Mouse (Mus musculus): Measurements from ENCODE around the gene Cd79a. TPM values are rescaled to one million over a fixed set of nuclear protein-coding genes. Genes with fewer than 3 reads are reported as not detected.

Cd79a gene
- 1 to 10 TPM in 1 of 4 experiments, under 1 TPM in 3; 0.35 to 2.1 (median 0.66) TPM for total RNA-seq (2022)

DNA sequence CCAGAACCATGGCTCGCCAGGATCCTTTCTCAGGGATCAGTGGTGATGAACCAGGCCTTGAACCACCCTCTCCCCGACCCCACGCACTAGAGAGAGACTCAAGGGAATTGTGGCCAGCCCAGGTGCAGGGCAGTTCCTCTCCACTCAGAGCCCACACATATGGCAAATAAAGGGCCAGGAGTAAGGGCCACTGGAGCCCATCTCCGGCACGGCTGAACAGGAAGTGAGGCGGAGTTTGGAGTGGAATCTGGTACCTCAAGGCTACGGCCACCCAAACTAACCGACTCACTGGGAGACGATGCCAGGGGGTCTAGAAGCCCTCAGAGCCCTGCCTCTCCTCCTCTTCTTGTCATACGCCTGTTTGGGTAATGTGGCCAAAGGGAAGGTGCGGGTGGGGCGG is at the start of gene Cd79a:
Cd79a (plus strand) TSS at position 158 of the 400 bp plus-strand sequence.
- no peak for DNase-seq (ENCODE audit: low spot score)

DNA sequence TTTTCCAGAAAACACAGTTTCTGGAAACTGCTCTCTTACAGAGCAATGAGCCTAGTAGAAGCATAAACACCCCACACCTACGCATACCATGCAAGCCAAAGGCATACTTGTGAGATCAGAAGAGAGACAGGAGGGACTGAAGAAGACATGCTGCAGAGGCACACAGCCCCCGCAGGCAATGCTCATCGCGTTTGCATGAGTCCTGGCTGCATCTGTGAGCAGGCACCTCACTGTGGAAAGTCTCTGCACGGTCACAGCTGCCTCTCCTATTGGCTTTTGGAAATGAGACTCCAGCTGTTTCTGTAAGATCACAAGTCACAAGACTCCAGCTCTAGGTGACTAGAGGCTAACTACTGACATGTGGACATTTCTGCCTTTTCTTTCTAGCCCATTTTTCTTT is 47.0 kb upstream of the Cd79a start:
- no peak for DNase-seq (ENCODE audit: low spot score)

DNA sequence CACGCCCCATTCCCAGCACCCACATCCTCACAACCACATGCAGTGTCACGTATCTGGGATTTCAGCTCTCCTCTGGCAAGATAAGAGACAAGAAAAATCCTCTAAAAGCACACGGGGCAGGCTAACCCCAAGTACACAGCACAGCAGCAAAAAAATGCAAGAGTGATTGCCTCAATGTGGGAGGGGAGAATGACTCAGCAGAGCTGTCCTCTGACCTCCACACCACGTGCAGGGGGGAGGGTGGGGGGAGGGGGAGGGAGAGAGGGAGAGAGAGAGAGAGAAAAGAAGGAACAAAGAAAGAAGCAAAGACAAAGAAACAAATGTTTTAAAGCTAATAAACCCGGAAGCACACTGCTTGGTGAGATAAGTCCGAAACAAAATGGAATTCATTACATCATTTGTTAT is 46.3 kb upstream of the Cd79a start:
- no peak for DNase-seq (ENCODE audit: low spot score)

DNA sequence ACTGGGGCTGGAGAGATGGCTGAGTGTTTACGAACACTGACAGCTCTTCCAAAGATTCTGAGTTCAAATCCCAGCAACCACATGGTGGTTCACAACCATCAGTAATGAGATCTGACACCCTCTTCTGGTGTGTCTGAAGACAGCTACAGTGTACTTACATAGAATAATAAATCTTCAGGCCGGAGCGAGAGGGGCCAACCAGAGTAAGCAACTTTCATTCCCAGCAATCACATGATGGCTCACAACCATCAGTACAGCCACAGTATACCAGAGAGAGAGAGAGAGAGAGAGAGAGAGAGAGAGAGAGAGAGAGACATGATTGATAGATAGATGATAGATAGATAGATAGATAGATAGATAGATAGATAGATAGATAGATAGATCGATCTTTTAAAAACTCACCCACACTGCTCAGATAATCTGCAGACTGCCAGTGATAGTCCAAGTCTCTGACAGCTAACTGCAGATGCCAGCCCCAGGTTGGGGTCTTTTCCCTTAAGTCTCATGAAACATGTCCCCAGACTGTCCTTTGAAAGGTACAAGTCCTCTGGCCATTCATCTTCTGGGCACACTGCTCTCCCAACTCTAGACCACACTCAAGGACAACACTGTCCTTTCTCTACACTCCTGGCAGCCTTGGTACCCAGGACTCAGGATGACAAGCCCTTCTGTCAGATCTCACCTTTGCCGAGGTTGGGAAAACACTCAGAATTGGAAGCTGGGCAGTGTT is 45.4 kb upstream of the Cd79a start:
- DNase-seq (ENCODE audit: low spot score) = no peak

DNA sequence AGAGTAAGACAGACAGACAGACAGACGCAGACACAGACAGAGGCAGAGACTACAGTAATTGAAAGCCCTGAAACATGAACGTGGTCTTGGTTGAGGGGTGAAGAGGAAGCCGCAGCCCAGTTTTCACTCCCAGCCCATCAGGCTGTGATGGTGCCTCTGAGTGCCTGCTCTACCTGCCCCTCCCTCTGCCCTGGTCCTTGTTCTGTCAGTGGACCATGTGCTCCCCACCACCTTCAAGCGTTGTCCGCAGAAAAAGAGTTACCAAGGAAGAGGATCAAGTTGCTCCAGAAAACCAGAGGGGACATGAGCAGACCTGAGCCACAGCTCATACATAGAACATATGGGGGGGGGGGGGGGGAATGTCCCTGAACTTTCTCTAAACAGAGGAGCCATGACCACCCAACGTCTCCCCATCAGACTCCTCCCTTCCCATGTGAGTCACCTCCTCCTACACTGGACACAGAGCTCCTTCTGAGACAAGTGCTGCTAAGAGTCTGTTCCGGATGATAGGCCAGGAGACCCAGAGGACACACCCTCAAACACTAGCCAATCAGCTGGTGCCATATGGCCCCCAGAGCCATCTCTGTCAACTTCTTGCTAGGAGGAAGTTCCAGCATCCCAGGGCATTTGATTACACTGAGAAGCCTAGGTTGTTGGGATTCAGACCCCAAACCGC is 44.5 kb upstream of the Cd79a start:
- DNase-seq (ENCODE audit: low spot score) = no peak

DNA sequence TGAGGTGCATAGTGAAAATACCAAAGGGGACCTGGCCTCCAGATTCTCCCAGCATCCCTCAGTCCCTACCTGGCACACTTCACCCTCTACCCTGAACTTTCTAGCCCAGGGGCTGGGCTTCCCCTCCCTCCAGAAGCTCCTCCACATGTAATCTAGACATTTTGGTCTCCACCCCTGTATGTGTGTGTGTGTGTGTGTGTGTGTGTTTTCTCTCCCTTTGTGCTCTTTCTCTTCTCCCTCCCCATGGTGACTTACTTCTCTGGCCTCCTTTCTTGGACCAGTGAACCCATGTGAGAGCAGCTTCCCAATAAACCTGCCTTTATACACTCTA is 44.0 kb upstream of the Cd79a start:
- DNase-seq (ENCODE audit: low spot score) = no peak

DNA sequence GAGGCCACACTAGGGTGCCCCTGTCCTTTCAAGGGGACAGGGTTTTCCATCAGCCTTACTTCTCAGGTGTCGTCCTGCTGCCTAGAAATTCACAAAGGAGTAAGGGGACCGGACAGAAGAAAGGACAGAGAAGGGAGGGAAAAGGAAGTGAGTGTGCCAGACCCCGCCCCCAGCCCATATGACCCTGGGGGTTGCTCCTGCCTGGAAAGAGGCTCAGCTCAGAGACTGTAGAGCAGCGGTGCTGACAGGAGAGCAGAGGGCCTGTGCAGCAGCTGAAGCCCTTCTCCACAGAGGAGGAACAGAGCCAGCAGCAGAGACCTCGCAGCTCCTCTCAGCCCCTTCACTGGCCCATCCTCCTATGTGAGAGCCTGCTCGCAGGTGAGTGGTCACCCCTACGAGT is 43.5 kb upstream of the Cd79a start:
- no peak for DNase-seq (ENCODE audit: low spot score)

DNA sequence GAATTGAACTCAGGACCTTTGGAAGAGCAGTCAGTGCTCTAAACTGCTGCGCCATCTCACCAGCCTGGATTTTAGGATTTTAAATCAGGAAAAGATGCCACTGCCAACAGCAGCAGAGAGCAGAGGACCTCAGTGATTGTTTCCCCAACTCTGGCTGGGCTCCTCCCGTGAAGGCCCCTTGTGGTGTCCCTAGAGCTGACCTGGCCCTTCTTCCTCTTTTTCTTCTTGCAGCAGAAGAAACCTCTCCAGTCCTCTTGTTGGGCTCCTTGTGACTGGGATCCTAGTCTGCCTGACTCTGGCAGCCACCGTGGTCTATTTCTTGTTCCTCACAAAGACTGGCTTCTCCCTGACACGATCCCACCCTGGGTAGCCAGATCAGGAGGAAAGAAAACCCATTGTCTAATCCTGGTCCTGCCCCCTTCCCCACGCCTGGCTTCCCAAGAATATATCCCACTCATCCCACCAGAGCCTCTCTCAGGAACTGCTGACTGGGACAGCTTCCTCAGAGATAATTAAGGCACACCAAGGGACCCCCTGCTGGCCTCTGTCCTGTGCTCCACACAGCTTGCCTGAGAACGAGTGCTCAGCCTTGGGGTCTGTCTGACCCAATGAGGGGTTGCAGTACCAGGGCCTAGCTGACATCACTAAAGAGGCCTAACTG is 40.6 kb upstream of the Cd79a start:
- no peak for DNase-seq (ENCODE audit: low spot score)

DNA sequence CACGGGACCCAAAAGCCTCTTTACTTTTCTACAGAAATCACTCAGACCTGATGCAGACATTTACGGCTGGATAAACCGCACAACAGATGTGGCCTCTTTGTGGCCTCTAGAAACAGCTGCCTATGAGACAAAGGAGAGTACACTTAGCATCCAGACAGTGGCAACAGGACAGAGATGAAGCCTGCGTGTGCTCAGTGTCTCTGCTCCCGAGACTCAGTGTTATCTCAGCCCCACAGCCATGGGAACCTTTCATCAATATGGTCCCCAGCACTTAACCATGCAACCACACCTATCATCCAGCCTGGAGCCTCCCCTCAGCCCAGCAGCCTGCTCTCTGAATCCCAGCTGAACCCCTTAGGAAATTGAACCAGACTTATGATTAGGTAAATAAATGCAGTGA is 37.9 kb upstream of the Cd79a start:
- no peak for DNase-seq (ENCODE audit: low spot score)

DNA sequence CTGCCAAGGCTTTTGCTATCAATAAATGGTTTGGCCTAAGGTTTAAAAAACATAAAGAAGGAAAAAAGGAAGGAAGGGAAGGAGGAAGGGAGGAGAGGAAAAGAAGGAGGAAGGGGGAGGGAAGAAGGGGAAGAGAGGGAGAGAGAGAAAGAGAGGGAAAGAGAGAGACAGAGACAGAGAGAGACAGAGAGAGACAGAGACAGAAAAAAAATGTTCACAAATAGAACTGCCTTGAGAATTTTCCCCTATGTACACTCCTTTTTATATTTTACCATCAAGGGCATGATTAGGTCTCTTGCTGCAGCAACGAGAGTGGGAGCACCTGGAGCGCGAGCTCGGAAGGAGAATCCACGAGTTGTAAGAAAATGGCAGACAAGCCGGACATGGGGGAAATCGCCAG is 35.3 kb upstream of the Cd79a start, which contains the start of gene Gm9844:
Gm9844 (plus strand) TSS at position 301 of the 400 bp plus-strand sequence.
- no peak for DNase-seq (ENCODE audit: low spot score)

DNA sequence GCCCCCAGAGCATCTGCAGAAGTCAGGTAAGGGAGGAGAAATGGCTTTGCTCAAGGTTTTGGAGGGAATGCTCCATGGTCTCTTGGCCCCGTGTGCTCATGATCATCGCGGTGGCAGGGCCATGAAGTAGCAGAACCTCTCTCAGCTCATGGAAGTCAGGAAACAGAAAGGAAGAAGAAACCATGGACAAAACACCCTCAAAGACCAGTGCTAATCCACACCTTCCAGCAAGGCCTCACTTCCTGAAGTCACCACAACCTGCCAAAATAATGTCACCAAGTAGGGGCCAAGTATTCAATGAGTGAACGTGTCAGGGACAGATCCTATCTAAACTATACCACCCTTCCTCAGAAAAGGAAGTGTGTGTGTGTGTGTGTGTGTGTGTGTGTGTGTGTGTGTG is 34.3 kb upstream of the Cd79a start:
- DNase-seq (ENCODE audit: low spot score) = no peak

DNA sequence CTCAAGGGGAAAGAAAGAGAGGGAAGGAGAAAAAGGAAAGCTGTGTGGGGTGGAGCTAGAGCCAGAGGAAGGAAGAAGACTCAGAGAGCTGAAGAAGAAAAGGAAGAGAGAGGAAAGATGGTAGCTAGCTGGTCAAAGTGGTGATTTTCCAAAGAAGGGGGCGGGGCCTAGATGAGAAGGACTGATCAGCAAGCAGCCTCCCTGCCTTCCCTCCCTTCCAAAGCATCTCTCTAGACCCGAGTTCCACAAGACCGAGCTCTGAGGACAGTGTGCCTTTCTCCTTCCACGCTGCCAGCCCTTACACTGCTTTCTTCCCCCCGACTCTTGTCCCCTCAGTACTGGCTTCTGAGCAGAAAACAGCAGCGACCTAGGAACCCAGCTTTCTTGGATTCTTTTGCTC is 33.0 kb upstream of the Cd79a start:
- no peak for DNase-seq (ENCODE audit: low spot score)

DNA sequence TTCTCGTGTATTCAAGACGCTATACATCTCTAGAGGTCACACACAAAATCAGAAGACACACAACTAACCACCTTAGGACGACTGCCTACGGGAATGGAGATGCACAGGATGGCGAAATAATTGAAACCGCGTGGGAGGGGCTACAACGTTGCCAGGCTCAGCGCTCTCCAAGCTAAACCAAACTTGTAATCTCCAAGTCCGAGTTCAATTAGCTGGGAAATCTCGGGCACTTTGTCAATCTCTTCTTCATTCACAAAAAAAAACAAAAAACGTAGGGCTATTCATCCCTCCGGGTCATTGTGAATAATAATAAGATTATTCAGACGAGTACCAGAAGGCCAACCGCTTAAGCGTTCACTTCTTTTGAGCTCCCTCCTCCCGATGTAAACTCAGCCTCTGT is 28.1 kb upstream of the Cd79a start:
- no peak for DNase-seq (ENCODE audit: low spot score)

DNA sequence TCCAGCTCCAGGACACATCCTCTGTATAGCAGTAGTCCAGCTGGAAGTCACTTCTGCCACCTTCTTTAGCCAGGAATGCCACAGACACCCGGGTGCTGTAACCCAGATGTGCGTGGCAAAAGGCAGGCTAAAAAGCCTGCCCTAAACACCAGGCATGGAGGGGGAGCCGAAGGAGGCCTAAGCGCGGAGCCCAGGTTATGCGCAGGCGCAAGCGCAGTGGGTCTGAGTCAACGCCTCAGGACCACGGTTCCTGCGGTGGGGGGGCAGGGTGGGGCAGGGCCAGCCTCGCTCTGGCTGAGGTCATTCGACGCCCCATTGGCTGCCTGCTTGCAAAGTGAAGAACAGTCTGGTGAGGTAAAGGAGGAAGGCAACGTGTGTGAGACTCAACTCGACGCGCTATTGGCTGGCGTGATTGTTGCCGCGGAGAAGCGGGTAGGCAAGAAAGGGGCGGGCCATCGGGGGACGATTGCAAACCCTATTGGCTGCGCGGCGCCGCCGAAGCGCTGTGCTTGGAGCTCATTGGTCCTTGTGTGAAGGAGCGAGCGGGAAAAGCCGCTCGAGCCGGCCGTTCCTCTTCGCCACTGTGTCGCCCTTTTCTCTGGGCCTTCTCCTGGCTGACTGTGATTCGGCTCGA is 27.5 kb upstream of the Cd79a start, which contains the start of the genes Lypd4 and Dmrtc2:
Lypd4 (minus strand) TSS at position 410 of the 634 bp plus-strand sequence.
Dmrtc2 (plus strand) TSS at position 526 of the 634 bp plus-strand sequence.
- no peak for DNase-seq (ENCODE audit: low spot score)

DNA sequence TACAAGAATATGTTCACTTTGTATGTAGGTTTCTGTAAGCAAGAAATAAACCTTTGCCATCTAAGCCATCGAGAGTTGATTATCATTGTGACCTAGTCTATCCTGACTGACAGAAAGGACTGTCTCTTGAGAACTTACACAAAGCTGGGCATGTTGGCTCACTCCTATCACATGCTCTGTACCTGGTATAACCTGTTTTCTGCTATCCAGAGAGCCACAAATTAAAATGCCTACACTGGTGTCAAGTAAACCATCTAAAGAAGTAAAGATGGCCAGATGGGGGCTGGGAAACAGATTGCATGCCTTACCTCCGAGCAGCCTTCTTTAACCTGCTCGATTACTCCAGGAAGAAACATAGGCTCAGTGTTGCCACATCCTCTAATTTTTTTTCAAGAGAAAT is 19.6 kb upstream of the Cd79a start:
- DNase-seq (ENCODE audit: low spot score) = no peak

DNA sequence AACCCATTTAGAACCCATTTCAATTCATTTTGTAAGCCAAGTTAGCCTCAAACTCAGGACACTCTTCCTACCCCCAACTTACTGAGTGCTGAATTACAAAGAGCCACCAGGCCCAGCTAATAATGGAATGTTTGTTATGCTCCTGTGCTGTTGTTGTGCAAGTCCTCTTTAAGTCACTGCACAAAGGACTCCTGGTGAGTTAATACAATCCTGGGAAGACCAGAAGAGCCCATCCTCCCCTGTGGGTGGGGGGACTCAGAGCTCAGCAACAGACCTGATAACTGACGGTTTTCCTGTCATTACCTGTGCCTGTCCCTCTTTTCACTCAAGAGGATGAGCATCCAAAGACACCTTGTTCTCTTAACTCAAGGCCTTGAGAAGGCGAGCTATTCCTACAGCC is 17.6 kb upstream of the Cd79a start:
- no peak for DNase-seq (ENCODE audit: low spot score)

DNA sequence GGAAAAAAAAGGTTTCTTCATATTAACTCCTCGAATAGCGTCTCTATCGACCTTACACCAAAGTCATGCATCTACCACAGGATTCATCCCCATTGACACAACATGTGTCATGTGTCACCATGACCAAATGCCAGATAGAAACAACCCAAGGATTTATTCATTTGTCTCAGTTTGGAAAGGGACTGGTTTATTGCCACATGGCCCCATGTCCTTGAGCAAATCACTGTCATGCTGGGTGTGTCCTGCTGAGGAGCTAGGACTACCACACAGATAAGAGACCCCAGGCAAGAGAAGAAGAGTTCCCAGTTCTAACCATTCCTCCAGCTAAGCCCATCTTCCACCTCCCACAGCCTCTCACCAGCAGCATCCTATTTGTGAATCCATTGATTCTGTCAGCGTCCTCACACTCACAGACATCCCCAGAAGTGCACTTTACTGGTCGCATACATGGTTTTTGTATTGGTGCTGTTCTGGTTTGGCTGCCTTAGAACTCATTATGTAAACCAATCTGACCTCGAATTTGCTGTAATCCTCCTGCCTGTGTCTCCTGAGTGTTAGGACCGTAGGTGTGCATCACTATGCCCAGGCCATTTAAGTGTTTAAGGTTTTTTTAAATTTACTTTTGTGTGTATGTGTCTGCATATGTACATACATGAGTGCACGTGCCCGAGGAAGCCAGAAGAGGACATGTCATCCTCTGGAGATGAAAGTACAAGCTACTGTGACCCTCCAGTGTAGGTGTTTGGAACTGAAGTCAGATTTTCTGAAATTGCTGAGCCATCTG is 14.6 kb upstream of the Cd79a start:
- DNase-seq (ENCODE audit: low spot score) = no peak

DNA sequence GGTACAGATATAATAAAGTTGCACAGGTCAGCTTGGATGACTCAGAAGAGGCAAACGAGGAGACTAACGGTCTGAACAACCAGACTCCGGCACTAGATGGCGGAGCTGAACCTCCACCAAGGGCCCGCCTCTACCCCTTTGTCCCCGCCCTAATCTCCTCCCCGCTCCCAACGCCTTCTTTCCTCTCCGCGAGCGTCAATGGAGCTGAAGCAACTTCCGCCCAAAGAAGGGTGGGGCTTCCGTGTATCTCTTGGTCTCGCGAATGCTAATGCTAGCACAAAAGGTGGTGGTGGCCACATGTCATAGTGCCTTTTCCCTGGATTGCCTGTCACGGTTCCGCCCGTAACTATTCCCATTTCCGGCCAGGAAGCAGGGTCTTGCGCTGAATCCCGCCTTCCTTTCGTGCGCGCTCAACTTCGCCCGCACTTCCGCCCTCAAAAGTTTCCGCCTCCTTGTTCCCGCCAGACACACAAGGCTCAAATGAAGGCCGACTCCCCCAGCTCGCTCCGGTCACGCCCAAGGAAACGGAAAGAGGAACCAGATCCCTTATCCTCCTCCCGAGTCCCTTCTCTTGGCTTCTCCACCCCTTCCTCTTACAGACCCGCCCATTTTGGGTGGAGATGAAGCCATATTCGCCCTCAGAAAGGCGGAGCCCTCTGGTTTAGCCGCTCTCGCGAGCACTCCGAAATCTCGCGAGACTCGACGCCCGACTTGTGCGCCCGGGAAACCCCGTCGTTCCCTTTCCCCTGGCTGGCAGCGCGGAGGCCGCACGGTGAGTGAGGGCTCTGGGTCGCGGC is 13.1 kb upstream of the Cd79a start, which contains the start of gene Rps19:
Rps19 (plus strand) TSS at position 476 of the 797 bp plus-strand sequence.
- peak; percentile 99 for DNase-seq (ENCODE audit: low spot score)

DNA sequence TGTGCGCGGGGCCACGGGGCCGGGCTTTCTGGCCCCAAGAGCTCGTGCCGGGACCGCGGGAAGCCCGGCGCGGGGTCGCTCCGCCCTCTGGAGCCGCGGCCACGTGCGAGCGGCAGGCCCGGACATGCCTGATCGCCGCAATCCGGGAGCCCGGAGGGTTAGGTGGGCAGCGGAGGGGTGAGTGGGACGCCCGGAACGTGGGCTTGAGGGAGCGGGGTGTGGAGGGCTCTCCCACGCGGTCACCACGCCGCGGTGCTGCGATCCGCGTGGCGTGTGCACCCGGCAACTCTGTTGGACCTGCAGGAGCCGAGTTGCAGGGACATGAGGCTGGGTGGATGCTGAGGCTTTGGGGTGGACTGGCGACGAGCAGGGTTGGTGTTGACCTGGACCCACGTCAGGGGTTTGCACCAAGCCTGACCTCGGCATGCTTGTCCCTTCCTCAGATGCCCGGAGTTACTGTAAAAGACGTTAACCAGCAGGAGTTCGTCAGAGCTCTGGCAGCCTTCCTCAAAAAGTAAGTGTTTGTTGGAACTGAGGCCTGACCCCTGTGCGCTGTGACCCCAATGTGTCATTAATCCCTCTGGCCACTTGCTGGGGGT is 12.4 kb upstream of the Cd79a start:
- DNase-seq (ENCODE audit: low spot score) = no peak

Data from heart, adult 8-10 months (tissue).